Mouse (Mus musculus) CH12.LX (cell line): Measurements from ENCODE around the gene Psma3. TPM values are rescaled to one million over a fixed set of nuclear protein-coding genes. Genes with fewer than 3 reads are reported as not detected.

Source experiments
- DNase-seq: peaks from one replicate; pipeline ENCODE4 v3.0.0-alpha.2; 2013; ENCODE audit errors: extremely low read depth
- H3K27ac ChIP-seq: 2 replicates; pipeline ENCODE4 v1.5.1; 2012; ENCODE audit warnings: low read depth, mild to moderate bottlenecking, control low read depth, moderate library complexity; ENCODE audit not compliant: insufficient read depth
- H3K27me3 ChIP-seq: replicated peaks from 2 replicates; pipeline ENCODE3; 2012; ENCODE audit warnings: inconsistent platforms
- H3K36me3 ChIP-seq, 2 experiments: replicated peaks in 1 of 2; 2 replicates each; pipeline versions ENCODE3 to v1.6.1; 2012; ENCODE audit warnings: inconsistent platforms in 1 of 2, low read length in 1 of 2, mild to moderate bottlenecking in 1 of 2, mixed read lengths in 1 of 2, moderate library complexity in 1 of 2; ENCODE audit not compliant: control insufficient read depth in 1 of 2, insufficient read depth in 1 of 2
- H3K4me1 ChIP-seq, 2 experiments: 2 replicates each; pipeline ENCODE4 v1.6.1; 2012; ENCODE audit warnings: inconsistent platforms in 1 of 2, moderate library complexity in 1 of 2; ENCODE audit not compliant: insufficient read depth in 2 of 2, control insufficient read depth in 1 of 2
- H3K4me2 ChIP-seq: 2 replicates; pipeline ENCODE4 v1.6.1; 2012; ENCODE audit warnings: low read depth, mild to moderate bottlenecking, control low read depth; ENCODE audit not compliant: poor library complexity, insufficient read depth, severe bottlenecking
- H3K4me3 ChIP-seq, 3 experiments: fragments of 150-350 bp in 1 of 3; sonication (generic) in 1 of 3; replicated peaks in 1 of 3; 2 replicates each; pipeline versions ENCODE3 to v1.5.1; 2011 to 2012; ENCODE audit warnings: low read depth in 2 of 3, low read length in 2 of 3, mild to moderate bottlenecking in 2 of 3, moderate library complexity in 2 of 3, control low read depth in 1 of 3, improper control_type of control experiment in 1 of 3, inconsistent platforms in 1 of 3, mixed read lengths in 1 of 3; ENCODE audit not compliant: poor library complexity in 1 of 3
- H3K79me2 ChIP-seq: replicated peaks from 2 replicates; pipeline ENCODE4 v1.6.1; 2012; ENCODE audit warnings: mild to moderate bottlenecking, moderate library complexity; ENCODE audit not compliant: control insufficient read depth, poor library complexity, insufficient read depth, severe bottlenecking; ENCODE audit errors: extremely low read depth
- H3K9ac ChIP-seq: 2 replicates; pipeline ENCODE4 v1.6.1; 2012; ENCODE audit warnings: low read depth, mild to moderate bottlenecking, control low read depth, moderate library complexity; ENCODE audit not compliant: insufficient read depth
- H3K9me3 ChIP-seq: replicated peaks from 2 replicates; pipeline ENCODE3; 2012; ENCODE audit warnings: low read length, inconsistent platforms, mixed read lengths
- BHLHE40 ChIP-seq: IDR thresholded peaks from 2 replicates; pipeline ENCODE4 v1.6.1; 2011; ENCODE audit warnings: mild to moderate bottlenecking, low read depth, low read length, improper control_type of control experiment
- CHD1 ChIP-seq: IDR thresholded peaks from 2 replicates; pipeline ENCODE4 v1.6.1; 2012; ENCODE audit warnings: low read depth, low read length, improper control_type of control experiment, inconsistent platforms
- CHD2 ChIP-seq: IDR thresholded peaks from 2 replicates; pipeline ENCODE4 v1.6.1; 2011; ENCODE audit warnings: low read length, improper control_type of control experiment
- CTCF ChIP-seq, 2 experiments: IDR thresholded peaks in 1 of 2; conservative IDR thresholded peaks in 1 of 2; 2 replicates each; pipeline ENCODE4 v1.5.1; 2011 to 2012; ENCODE audit warnings: low read depth in 2 of 2, low read length in 2 of 2, improper control_type of control experiment in 1 of 2, inconsistent platforms in 1 of 2, mild to moderate bottlenecking in 1 of 2, moderate library complexity in 1 of 2
- E2F4 ChIP-seq: IDR thresholded peaks from 2 replicates; pipeline ENCODE4 v1.6.1; 2011; ENCODE audit warnings: low read depth, low read length, improper control_type of control experiment; ENCODE audit not compliant: insufficient replicate concordance
- ELF1 ChIP-seq: IDR thresholded peaks from 2 replicates; pipeline ENCODE4 v1.6.1; 2014; ENCODE audit warnings: low read depth, mild to moderate bottlenecking, inconsistent platforms, low read length, improper control_type of control experiment
- EP300 ChIP-seq: IDR thresholded peaks from 2 replicates; pipeline ENCODE4 v1.6.1; 2011; ENCODE audit warnings: low read length, improper control_type of control experiment
- ETS1 ChIP-seq: conservative IDR thresholded peaks from 2 replicates; pipeline ENCODE4 v1.6.1; 2012; ENCODE audit warnings: low read depth, mild to moderate bottlenecking, inconsistent platforms, low read length, improper control_type of control experiment, moderate library complexity
- GABPA ChIP-seq: IDR thresholded peaks from 2 replicates; pipeline ENCODE4 v1.6.1; 2012; ENCODE audit warnings: low read depth, low read length, improper control_type of control experiment, inconsistent platforms; ENCODE audit not compliant: insufficient replicate concordance
- HCFC1 ChIP-seq: IDR thresholded peaks from 2 replicates; pipeline ENCODE4 v1.6.1; 2012; ENCODE audit warnings: low read depth, mild to moderate bottlenecking, inconsistent platforms, low read length, improper control_type of control experiment
- IRF4 ChIP-seq: IDR thresholded peaks from 2 replicates; pipeline ENCODE4 v1.6.1; 2014; ENCODE audit warnings: low read depth, mild to moderate bottlenecking, inconsistent platforms, low read length, improper control_type of control experiment
- JUN ChIP-seq: IDR thresholded peaks from 2 replicates; pipeline ENCODE4 v1.6.1; 2011; ENCODE audit warnings: low read depth, mild to moderate bottlenecking, low read length, improper control_type of control experiment, moderate library complexity; ENCODE audit not compliant: insufficient read depth
- JUND ChIP-seq: conservative IDR thresholded peaks from 2 replicates; pipeline ENCODE4 v1.6.1; 2011; ENCODE audit warnings: low read depth, low read length, improper control_type of control experiment
- KAT2A ChIP-seq: IDR thresholded peaks from 2 replicates; pipeline ENCODE4 v1.6.1; 2012; ENCODE audit warnings: low read length, improper control_type of control experiment, inconsistent platforms; ENCODE audit not compliant: insufficient replicate concordance
- MAFK ChIP-seq: IDR thresholded peaks from 2 replicates; pipeline ENCODE4 v1.6.1; 2011; ENCODE audit warnings: low read length, improper control_type of control experiment; ENCODE audit not compliant: insufficient replicate concordance
- MAX ChIP-seq: IDR thresholded peaks from 2 replicates; pipeline ENCODE4 v1.6.1; 2011; ENCODE audit warnings: low read length, improper control_type of control experiment
- MAZ ChIP-seq: IDR thresholded peaks from 2 replicates; pipeline ENCODE4 v1.6.1; 2012; ENCODE audit warnings: low read depth, mild to moderate bottlenecking, inconsistent platforms, low read length, improper control_type of control experiment, moderate library complexity
- MEF2A ChIP-seq: IDR thresholded peaks from 2 replicates; pipeline ENCODE4 v1.6.1; 2014; ENCODE audit warnings: low read depth, mild to moderate bottlenecking, inconsistent platforms, low read length, improper control_type of control experiment, borderline replicate concordance
- MXI1 ChIP-seq: IDR thresholded peaks from 2 replicates; pipeline ENCODE4 v1.6.1; 2011; ENCODE audit warnings: mild to moderate bottlenecking, low read depth, low read length, improper control_type of control experiment
- MYC ChIP-seq: IDR thresholded peaks from 2 replicates; pipeline ENCODE4 v1.6.1; 2011; ENCODE audit warnings: low read depth, mild to moderate bottlenecking, improper control_type of control experiment, low read length
- NELFE ChIP-seq: IDR thresholded peaks from 2 replicates; pipeline ENCODE4 v1.6.1; 2011; ENCODE audit warnings: low read depth, low read length, improper control_type of control experiment
- NRF1 ChIP-seq: IDR thresholded peaks from 2 replicates; pipeline ENCODE4 v1.6.1; 2014; ENCODE audit warnings: low read depth, mild to moderate bottlenecking, inconsistent platforms, low read length, improper control_type of control experiment, moderate library complexity
- PAX5 ChIP-seq: IDR thresholded peaks from 2 replicates; pipeline ENCODE4 v1.6.1; 2012; ENCODE audit warnings: low read length, inconsistent platforms, mixed read lengths
- POLR2A ChIP-seq: IDR thresholded peaks from 2 replicates; pipeline ENCODE4 v1.6.1; 2011; ENCODE audit warnings: low read depth, mild to moderate bottlenecking, improper control_type of control experiment, low read length
- POLR2AphosphoS2 ChIP-seq: IDR thresholded peaks from 2 replicates; pipeline ENCODE4 v1.6.1; 2011; ENCODE audit warnings: low read depth, low read length, improper control_type of control experiment
- RAD21 ChIP-seq: IDR thresholded peaks from 2 replicates; pipeline ENCODE4 v1.6.1; 2011; ENCODE audit warnings: low read depth, mild to moderate bottlenecking, low read length, improper control_type of control experiment, moderate library complexity
- RCOR1 ChIP-seq: conservative IDR thresholded peaks from 2 replicates; pipeline ENCODE4 v1.6.1; 2012; ENCODE audit warnings: low read depth, mild to moderate bottlenecking, inconsistent platforms, low read length, improper control_type of control experiment
- SIN3A ChIP-seq: IDR thresholded peaks from 2 replicates; pipeline ENCODE4 v1.6.1; 2012; ENCODE audit warnings: low read length, improper control_type of control experiment, inconsistent platforms
- SMC3 ChIP-seq: IDR thresholded peaks from 2 replicates; pipeline ENCODE4 v1.6.1; 2011; ENCODE audit warnings: low read depth, low read length, improper control_type of control experiment
- TBP ChIP-seq: conservative IDR thresholded peaks from 2 replicates; pipeline ENCODE4 v1.6.1; 2011; ENCODE audit warnings: low read depth, low read length, improper control_type of control experiment
- TCF12 ChIP-seq: IDR thresholded peaks from 2 replicates; pipeline ENCODE4 v1.6.1; 2014; ENCODE audit warnings: low read depth, mild to moderate bottlenecking, inconsistent platforms, low read length, improper control_type of control experiment
- UBTF ChIP-seq: IDR thresholded peaks from 2 replicates; pipeline ENCODE4 v1.6.1; 2012; ENCODE audit warnings: low read depth, mild to moderate bottlenecking, inconsistent platforms, low read length, improper control_type of control experiment, moderate library complexity
- USF1 ChIP-seq: IDR thresholded peaks from 2 replicates; pipeline ENCODE4 v1.6.1; 2014; ENCODE audit warnings: low read depth, mild to moderate bottlenecking, inconsistent platforms, low read length, improper control_type of control experiment
- USF2 ChIP-seq: conservative IDR thresholded peaks from 2 replicates; pipeline ENCODE4 v1.6.1; 2011; ENCODE audit warnings: low read depth, low read length, improper control_type of control experiment
- ZC3H11A ChIP-seq: IDR thresholded peaks from 2 replicates; pipeline ENCODE4 v1.6.1; 2012; ENCODE audit warnings: low read depth, mild to moderate bottlenecking, inconsistent platforms, low read length, improper control_type of control experiment
- ZKSCAN1 ChIP-seq: IDR thresholded peaks from 2 replicates; pipeline ENCODE4 v1.6.1; 2012; ENCODE audit warnings: low read depth, inconsistent platforms, low read length, improper control_type of control experiment, borderline replicate concordance
- ZMIZ1 ChIP-seq: IDR thresholded peaks from 2 replicates; pipeline ENCODE4 v1.6.1; 2012; ENCODE audit warnings: low read depth, mild to moderate bottlenecking, inconsistent platforms, low read length, improper control_type of control experiment
- ZNF384 ChIP-seq: IDR thresholded peaks from 2 replicates; pipeline ENCODE4 v1.6.1; 2012; ENCODE audit warnings: low read depth, low read length, improper control_type of control experiment, inconsistent platforms
- dilution Hi-C: fragments of 300-500 bp; cut with MboI; formaldehyde crosslinking; loops from 2 replicates; pipeline ENCODE4 v1.14.3; 2020; ENCODE audit warnings: low sequenced_read_pairs; ENCODE audit not compliant: extremely low pct_unique_long_range_greater_than_20kb, extremely low pct_ligation_motif_present
- in situ Hi-C: fragments of 300-500 bp; cut with MboI; formaldehyde crosslinking; loops from 3 replicates; pipeline ENCODE4 v1.14.3; 2019; ENCODE audit warnings: low sequenced_read_pairs, low pct_ligation_motif_present, low pct_unique_long_range_greater_than_20kb, mixed read lengths
- polyA plus RNA-seq: library from polyadenylated mRNA; unstranded; fragments of >175 nt; gene quantifications from 2 replicates; pipeline ENCODE4 v1.2.1, GENCODE M21; 2012; ENCODE audit warnings: low read depth; ENCODE audit not compliant: insufficient read length
- total RNA-seq, 2 experiments: library from RNA; depleted of rRNA; stranded (reverse); fragments of 300-350 nt in 1 of 2; fragments of >200 nt in 1 of 2; gene quantifications; 2 replicates each; pipeline ENCODE4 v1.2.3; 2012 to 2014

Gene Psma3
- total and polyA plus RNA-seq, 3 experiments, result 271 to 538 (median 355) TPM

DNA sequence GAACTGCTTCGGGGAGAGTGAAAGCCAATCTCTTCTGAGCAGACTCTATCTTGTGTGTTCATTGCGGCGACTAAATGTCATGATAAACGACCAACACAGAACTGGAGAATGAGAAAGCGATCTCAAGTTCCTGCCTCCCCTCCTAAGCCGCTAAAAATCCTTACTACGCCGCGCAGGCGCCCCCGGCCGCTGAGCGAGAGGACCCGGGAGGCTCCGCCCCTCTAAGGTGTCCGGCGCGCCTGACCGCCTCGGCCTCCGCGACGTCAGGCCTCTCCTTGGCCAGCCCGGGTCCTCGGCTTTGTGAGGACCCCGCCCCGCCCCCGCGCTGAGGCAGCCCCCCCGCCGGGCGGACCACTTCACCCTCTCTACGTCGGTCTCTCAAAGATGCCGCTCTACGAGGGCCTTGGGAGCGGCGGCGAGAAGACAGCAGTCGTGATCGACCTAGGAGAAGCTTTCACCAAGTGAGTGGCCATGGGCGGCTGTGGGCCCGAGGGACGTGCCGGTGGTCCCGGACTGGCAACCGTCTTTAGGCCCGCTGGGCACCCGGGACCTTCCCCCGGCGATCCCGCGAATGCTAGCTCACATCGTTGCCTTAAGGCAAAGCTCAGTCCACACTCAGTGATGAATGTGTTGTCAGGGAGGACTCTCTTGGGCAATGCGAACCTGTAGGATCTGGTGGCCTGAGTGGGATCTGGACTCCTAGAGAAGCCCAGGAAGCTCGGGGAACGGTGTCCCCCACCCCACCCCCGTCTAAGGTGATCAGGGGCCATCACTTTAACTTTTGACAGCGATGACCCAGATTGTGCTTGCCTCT lies 36.6 kb upstream of the Psma3 start, which contains the start of gene Actr10:
Gene Actr10 (plus strand): TSS at position 287 of the 814 bp plus-strand sequence.
- Histone ChIP-seq H3K27ac (no peak within 1 kb of the TSS), H3K27me3 (peaks cover 8% of the 10 kb centered on the region), H3K9ac (peak within 1 kb of the TSS; percentile 71), H3K4me2 (peak within 1 kb of the TSS; percentile 79), H3K9me3 (peaks cover 19% of the 10 kb centered on the region), H3K79me2 (peaks cover 20% of the 10 kb centered on the region), H3K4me1 (peaks cover 4 to 11% of the 10 kb centered on the region in 2 experiments; a peak in 3 of 4 replicates), H3K36me3 (peaks cover 5 to 21% of the 10 kb centered on the region in 2 experiments), H3K4me3 (peak within 1 kb of the TSS; percentile 93 to 97 (median 96))
- peak; percentile 80 for DNase-seq
- TF ChIP-seq NELFE, result peak; percentile 97
- TF ChIP-seq GABPA, result no peak
- no peak for TF ChIP-seq MAFK
- no peak for TF ChIP-seq MYC
- TF ChIP-seq TCF12, result peak; percentile 89
- TF ChIP-seq RAD21, result no peak
- no peak for TF ChIP-seq E2F4
- TF ChIP-seq RCOR1, result no peak; the same call in 1 of the 2 replicates
- TF ChIP-seq UBTF, result no peak; the same call in 1 of the 2 replicates
- TF ChIP-seq POLR2A, result peak; percentile 97
- TF ChIP-seq ZKSCAN1, result no peak
- peak; percentile 47; the same call in 1 of the 2 replicates for TF ChIP-seq MEF2A
- peak; percentile 88 for TF ChIP-seq TBP
- TF ChIP-seq JUN, result no peak
- TF ChIP-seq KAT2A, result 0 out of 2 replicates have a peak, but pooled peaks have one; percentile 44
- no peak for TF ChIP-seq ZC3H11A
- TF ChIP-seq PAX5, result no peak
- no peak for TF ChIP-seq CHD1
- TF ChIP-seq POLR2AphosphoS2, result peak; percentile 80; the same call in 1 of the 2 replicates
- TF ChIP-seq NRF1, result peak; percentile 92
- TF ChIP-seq ZMIZ1, result peak; percentile 94
- TF ChIP-seq HCFC1, result peak; percentile 79
- TF ChIP-seq BHLHE40, result no peak
- TF ChIP-seq MAX, result peak; percentile 99
- no peak for TF ChIP-seq ZNF384
- TF ChIP-seq SMC3, result no peak
- TF ChIP-seq CHD2, result no peak
- TF ChIP-seq USF2, result no peak
- TF ChIP-seq EP300, result no peak
- peak; percentile 48; the same call in 1 of the 2 replicates for TF ChIP-seq ELF1
- TF ChIP-seq MAZ, result no peak; the same call in 1 of the 2 replicates
- TF ChIP-seq CTCF (conservative IDR thresholded peaks at IDR 0.05 in 1 of 2, IDR thresholded peaks at IDR 0.05 in 1 of 2; ENCODE audit: low read depth in 2 of 2, low read length in 2 of 2), result peak in 1 of 2 experiments; percentile 10; a peak in 1 of 4 replicates
- peak; percentile 14; the same call in 1 of the 2 replicates for TF ChIP-seq MXI1
- no peak for TF ChIP-seq IRF4
- no peak for TF ChIP-seq ETS1
- TF ChIP-seq JUND, result no peak
- no peak for TF ChIP-seq USF1
- TF ChIP-seq SIN3A, result peak; percentile 44; the same call in 1 of the 2 replicates
- in situ Hi-C loops (no loop called here), dilution Hi-C loops (no loop called here)
